Mouse (Mus musculus): ENCODE results near the gene Tmod4.

DNA sequence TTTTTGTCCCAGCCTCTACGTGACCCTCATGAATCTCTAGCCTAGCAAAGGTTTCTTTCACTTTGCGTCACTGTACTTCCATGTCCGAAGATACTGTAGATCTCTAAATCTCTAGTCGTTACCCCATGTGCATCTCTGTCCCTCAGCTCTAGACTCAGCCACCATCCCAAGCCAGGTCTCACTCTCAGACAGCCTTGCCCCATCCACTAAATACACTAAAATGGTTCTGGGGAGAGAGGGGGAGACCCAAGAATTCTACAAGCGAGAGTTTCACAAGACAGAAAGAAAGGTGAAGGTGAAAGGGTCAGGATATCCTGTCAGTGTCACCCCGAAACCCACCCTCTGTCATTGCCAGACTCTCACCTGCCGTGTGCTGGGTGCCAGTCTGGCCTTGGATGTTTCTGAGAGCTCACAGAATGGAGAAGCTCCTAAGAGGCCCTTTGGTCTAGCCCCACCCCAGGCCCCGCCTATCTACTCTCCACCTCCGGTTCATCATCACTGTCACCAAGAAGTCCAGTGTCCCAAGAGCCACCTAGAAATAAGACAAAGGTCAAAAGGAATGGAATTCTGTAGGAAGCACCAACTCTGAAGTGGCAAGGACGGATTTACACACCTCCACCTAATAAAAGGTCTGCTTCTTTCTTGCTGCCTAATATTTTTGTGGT, 17.8 kb downstream of the Tmod4 start, which contains the start of gene Tnfaip8l2:
- TF ChIP-seq CTCF (IDR thresholded peaks at IDR 0.05; ENCODE audit: low read depth): no peak
- TF ChIP-seq EP300 (IDR thresholded peaks at IDR 0.05; ENCODE audit: low read depth): no peak
